Mouse (Mus musculus): ENCODE results near the gene Foxp1.

- TF ChIP-seq CTCF (IDR thresholded peaks at IDR 0.05; ENCODE audit: borderline replicate concordance, extremely low read depth, insufficient read depth, insufficient read length) (no peak), POLR2A (IDR thresholded peaks at IDR 0.05; ENCODE audit: borderline replicate concordance, extremely low read depth, insufficient read depth, insufficient read length, poor library complexity, severe bottlenecking) (no peak)
Measured at GRCm38 (mm10) chr6:98996822-98997221, 525.7 kb downstream of the Foxp1 start.

All from brain, embryonic 14.5 days (tissue).